29 mouse cellular contexts compared by ENCODE assay signal in the genomic region with DNA sequence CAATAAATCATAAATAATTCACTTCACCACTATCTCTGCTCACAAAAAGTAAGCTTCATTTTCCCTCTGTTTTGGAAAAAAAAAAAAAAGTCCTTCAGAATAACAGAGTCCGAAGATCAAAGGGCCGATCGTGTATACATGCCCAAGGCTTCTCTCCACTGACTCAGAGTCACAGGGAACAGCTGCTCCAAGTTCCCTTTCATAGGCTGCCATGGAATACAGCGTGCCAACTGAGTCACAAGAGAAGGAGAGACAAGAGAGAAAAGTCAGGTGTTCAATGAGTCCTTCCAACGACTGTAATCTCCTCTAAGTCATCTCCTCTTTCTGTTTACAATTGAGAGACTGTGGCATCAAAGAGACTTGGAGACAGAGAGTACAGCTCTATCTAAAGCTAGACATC.
DNase-seq lines count a peak whose midpoint lies in the region; ATAC-seq and TF ChIP-seq lines count a peak whose summit lies in the region.
"Had no signal": no experiment of that assay in that cellular context is flagged by ENCODE, and none has a peak within 500 bp of the region (broad histone marks: within the 10 kb centered on the region; RNA-seq: fewer than 3 reads in every experiment).

No protein-coding gene starts in this region.

- peak; percentile 62 for ATAC-seq in lung, postnatal 0 days
- ATAC-seq: forebrain, postnatal 0 days; intestine, postnatal 0 days; liver, embryonic 12.5 days; liver, postnatal 0 days had no signal

- no peak for TF ChIP-seq CTCF in lung, postnatal 0 days (IDR thresholded peaks at IDR 0.05)

- DNase-seq in adrenal gland, adult (ENCODE audit: inconsistent age in 2 of 2, low spot score in 1 of 2): peak; percentile 83 to 90
- DNase-seq in adrenal gland, postnatal 4 days (ENCODE audit: low spot score in 2 of 2): no peak
- peak; percentile 12 for DNase-seq in lung, postnatal 0 days (ENCODE audit: low spot score)
- no peak for DNase-seq in lung, postnatal 25 days (ENCODE audit: low spot score)
- peak; percentile 63 for DNase-seq in adrenal gland, postnatal 14 days
- no peak for DNase-seq in layer of hippocampus, postnatal 10 days (ENCODE audit: low spot score in 2 of 2)
- DNase-seq in left cerebral cortex, adult 18-20 months (ENCODE audit: low spot score in 2 of 2): no peak
- DNase-seq: cerebellum, adult 8-10 months; cerebellum, postnatal 25 days; forebrain, postnatal 0 days; gastrocnemius, postnatal 10 days; kidney, adult 9 months; kidney, postnatal 10 days; left cerebral cortex, postnatal 4 days; liver, postnatal 0 days; lung, postnatal 36 days; thymus, adult 2 months; thymus, postnatal 4 days had no signal

- WGBS in lung, postnatal 0 days: 32% methylated on average over 5 of the region's 5 CpGs

- no peak overlapping the region for H3K27ac ChIP-seq in lung, postnatal 0 days (ENCODE audit: low read length)
- H3K27ac ChIP-seq: embryonic facial prominence, embryonic 10.5 days; embryonic facial prominence, embryonic 15.5 days; forebrain, embryonic 12.5 days; hindbrain, embryonic 14.5 days; left cerebral cortex, adult 2 months; liver, embryonic 12.5 days; midbrain, embryonic 12.5 days; neural tube, embryonic 13.5 days had no signal

- H3K9me3 ChIP-seq in lung, postnatal 0 days (ENCODE audit: low read length): no peaks in the 10 kb centered on the region
- H3K9me3 ChIP-seq: embryonic facial prominence, embryonic 10.5 days; embryonic facial prominence, embryonic 15.5 days; forebrain, embryonic 12.5 days; liver, embryonic 12.5 days; megakaryocyte, embryonic 14.5 days; midbrain, embryonic 12.5 days; neural tube, embryonic 13.5 days had no signal

- H3K4me3 ChIP-seq in lung, postnatal 0 days (ENCODE audit: low read depth, low read length): no peak overlapping the region
- H3K4me3 ChIP-seq: embryonic facial prominence, embryonic 10.5 days; embryonic facial prominence, embryonic 15.5 days; forebrain, embryonic 12.5 days; left cerebral cortex, adult 2 months; liver, embryonic 12.5 days; megakaryocyte, embryonic 14.5 days; midbrain, embryonic 12.5 days; neural tube, embryonic 13.5 days had no signal

- H3K9ac ChIP-seq in lung, postnatal 0 days (replicated peaks; ENCODE audit: low read depth): no peak overlapping the region
- H3K9ac ChIP-seq: embryonic facial prominence, embryonic 15.5 days; forebrain, embryonic 12.5 days; forebrain, postnatal 0 days; hindbrain, embryonic 14.5 days; liver, embryonic 12.5 days; liver, postnatal 0 days; midbrain, embryonic 12.5 days; neural tube, embryonic 13.5 days had no signal

- H3K4me1 ChIP-seq in lung, postnatal 0 days (ENCODE audit: insufficient read depth, low read depth, low read length): no peaks in the 10 kb centered on the region
- H3K4me1 ChIP-seq: embryonic facial prominence, embryonic 10.5 days; embryonic facial prominence, embryonic 15.5 days; forebrain, embryonic 12.5 days; liver, embryonic 12.5 days; megakaryocyte, embryonic 14.5 days; midbrain, embryonic 12.5 days; neural tube, embryonic 13.5 days had no signal

- no peak overlapping the region for H3K4me2 ChIP-seq in lung, postnatal 0 days (replicated peaks; ENCODE audit: low read depth, low read length)
- H3K4me2 ChIP-seq: embryonic facial prominence, embryonic 15.5 days; forebrain, embryonic 12.5 days; heart, embryonic 11.5 days; hindbrain, embryonic 14.5 days; liver, embryonic 12.5 days; midbrain, embryonic 12.5 days; neural tube, embryonic 13.5 days had no signal

- H3K27me3 ChIP-seq in lung, postnatal 0 days (replicated peaks; ENCODE audit: insufficient read depth, low read length): no peaks in the 10 kb centered on the region
- H3K27me3 ChIP-seq: embryonic facial prominence, embryonic 15.5 days; forebrain, embryonic 12.5 days; liver, embryonic 12.5 days; midbrain, embryonic 12.5 days; neural tube, embryonic 13.5 days had no signal

- no peak for TF ChIP-seq EP300 in lung, postnatal 0 days (IDR thresholded peaks at IDR 0.05)

- no peaks in the 10 kb centered on the region for H3K36me3 ChIP-seq in lung, postnatal 0 days (ENCODE audit: insufficient read depth, low read length)
- H3K36me3 ChIP-seq: embryonic facial prominence, embryonic 10.5 days; embryonic facial prominence, embryonic 15.5 days; forebrain, embryonic 12.5 days; liver, embryonic 12.5 days; midbrain, embryonic 12.5 days; neural tube, embryonic 13.5 days had no signal

Comparison
In these comparisons a context has a peak if more than half of its experiments do, and no peak if none do; other contexts are left out.
1. DNase-seq: peak in adrenal gland, adult (2 of 2), lung, postnatal 0 days (single experiment) and adrenal gland, postnatal 14 days (single experiment); none in adrenal gland, postnatal 4 days (0 of 2), lung, postnatal 25 days (single experiment), layer of hippocampus, postnatal 10 days (0 of 2) and left cerebral cortex, adult 18-20 months (0 of 2).